Mouse (Mus musculus): ENCODE results near the gene Hoxa5.
A peak's percentile ranks its signal among the peaks of the same experiment; 100 is the strongest.

Gene Hoxa5

DNA sequence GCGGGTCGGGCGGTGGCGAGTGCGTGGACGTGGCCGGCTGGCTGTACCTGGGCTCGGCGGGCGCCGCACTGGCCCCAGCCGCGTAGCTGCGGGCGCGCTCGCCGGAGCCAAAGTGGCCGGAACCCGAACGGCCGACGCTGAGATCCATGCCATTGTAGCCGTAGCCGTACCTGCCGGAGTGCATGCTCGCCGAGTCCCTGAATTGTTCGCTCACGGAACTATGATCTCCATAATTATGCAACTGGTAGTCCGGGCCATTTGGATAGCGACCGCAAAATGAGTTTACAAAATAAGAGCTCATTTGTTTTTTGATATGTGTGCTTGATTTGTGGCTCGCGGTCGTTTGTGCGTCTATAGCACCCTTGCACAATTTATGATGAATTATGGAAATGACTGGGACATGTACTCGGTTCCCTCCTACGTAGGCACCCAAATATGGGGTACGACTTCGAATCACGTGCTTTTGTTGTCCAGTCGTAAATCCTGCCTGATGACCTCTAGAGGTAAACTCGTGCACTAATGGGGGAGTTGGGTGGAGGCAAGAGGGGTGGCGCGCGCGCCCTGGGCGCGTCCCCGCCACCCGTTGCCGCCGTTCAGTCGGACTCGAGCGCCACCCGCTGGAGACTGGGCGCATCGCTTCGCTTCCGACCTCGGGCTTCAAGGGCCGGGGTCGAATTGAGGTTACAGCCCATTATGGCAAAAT is at the start of gene Hoxa5:
TSS of gene Hoxa5 (minus strand) at position 538 of the 703 bp plus-strand sequence.
- peak; percentile 92 for DNase-seq

DNA sequence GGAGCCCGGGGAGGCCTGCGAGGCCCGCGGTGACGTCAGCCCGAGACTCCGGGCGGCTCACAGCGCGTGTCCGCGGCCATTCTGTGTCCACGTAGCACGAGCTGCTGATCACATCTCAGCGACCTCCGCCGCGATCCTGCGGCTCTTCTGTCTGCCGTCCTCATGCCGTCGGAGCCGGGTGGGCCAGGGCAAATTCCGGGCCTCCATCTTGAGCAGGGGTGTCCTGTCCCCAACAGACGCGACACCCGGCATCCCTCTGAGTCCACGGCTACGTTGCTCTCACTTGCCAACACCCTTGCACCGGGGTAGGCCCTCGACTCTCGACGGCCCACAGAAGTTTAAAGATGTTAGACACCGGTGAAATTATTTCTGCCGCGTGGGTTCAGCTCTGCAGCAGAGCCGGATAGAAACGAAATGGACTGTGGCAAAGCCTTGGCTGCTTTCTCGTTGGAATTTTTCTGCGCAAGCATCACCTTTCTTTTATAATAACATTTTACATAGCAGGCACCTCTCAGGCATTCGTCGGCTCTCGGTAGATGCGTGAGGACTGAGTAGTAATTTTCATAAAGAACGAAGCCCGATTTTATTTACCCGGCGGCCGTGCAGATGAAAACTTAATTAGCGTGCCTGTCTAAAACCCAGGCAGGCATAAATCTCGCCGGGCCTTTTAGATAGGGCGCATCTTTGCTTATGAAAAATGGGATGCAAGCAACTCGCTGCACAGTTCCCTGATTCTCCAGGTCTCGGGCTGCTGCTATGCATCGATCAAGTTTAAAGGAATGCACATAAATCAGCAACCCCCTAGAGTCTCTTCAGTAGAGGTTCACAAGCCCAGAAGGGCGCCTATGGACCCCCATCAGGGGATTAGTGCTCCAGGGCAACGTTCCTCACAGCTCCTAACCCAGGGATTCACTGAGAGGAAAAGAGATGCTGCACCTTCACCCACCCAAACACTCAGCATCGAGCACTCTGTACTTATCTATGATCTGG is 49.4 kb upstream of the Hoxa5 start:
- no peak for DNase-seq

DNA sequence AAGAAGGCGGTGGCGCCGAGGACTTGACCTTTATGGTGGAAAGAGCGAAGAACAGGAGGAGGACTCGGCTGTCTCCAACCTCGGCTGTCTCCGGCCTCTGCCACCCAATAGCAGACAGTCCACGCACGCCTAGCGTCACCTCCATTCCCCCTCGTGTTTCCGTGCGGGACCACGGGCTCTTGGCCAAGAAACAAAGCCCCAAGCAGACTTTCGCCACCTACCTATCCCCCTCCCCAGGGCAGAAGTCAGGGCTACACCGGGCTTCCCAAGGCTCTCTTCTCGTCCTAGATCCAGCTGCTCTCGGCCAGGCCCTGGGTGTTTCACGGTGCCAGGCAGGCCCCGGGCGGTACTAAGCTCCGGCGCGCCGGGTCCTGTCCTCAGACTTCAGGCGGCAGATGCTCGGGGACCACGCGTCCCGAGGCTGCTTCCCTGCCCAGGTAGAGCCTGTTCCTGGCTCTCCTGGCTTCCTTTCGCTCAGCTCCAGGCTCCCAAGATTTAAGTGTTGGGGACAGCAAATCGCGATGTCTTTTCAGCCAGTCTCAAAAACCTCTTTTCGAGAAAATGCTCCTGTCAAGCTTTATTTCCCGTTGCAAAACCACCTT is 48.5 kb upstream of the Hoxa5 start:
- no peak for DNase-seq

DNA sequence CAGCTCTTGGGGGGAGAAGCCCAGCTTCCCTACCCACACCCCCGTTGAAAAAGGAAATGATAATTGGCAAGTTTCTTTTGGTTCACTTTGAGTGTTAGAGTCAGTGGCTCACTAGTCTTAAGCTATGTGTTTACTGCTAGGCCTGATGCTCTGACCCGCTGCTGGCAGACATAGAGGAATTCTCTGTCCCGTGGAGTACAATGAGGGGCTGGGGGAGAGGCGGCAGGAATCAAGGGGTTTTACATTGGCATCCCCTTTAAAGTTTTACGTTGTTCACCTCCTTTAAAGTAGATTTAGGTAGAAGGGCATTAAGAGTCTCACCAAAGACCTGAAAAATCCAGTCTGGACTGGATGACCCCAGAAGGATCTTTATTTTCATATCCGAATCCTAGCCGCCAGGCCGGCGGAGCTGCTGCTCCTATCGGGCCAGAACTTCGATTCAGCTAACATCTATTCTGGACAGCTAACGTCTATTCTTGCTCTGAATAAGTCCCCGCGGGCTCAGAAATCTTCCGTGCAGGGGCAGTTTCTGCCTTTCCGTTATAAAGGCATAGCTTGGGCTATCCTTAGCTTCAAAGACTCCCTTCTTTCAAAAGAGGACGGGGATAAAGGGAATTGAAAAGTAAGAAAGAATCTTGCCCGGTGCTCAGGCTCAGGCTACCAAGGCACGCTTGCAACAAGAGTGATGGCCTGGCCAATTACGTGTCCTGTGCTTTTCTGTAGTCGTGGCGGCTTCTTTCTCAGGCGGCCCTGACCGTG is 47.8 kb upstream of the Hoxa5 start:
- no peak for DNase-seq

DNA sequence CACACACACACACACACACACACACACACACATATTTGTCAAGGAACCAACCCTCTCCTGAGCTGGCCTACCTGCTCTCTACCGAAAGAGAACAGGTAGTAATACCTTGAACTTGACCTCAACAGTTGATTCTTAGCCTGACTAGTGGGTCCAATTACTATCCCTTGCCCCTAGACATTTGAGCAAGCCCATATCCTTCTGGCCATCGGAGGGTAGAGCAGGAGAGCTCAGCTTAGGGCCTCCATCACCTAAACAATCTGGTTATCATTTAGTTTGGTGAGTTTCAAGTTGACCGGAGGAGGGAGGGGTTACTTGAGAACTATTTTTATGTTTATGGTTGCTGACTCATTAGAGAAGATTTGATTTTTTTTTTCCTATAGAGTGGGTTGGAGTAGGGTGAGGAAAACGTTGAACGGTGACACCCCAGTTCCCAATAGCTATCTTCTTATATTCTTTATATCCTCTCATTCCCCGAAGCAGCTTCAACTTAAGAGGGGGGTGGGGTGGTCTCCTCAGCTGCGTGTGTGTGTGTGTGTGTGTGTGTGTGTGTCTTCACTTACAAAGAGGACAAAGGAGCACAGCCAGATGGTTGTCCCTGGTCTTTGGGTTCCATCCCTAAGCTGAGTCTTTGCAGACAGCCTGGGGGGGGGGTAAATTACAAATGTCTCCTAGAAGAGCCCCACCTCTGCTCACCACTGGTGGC is 46.9 kb upstream of the Hoxa5 start:
- DNase-seq: no peak

DNA sequence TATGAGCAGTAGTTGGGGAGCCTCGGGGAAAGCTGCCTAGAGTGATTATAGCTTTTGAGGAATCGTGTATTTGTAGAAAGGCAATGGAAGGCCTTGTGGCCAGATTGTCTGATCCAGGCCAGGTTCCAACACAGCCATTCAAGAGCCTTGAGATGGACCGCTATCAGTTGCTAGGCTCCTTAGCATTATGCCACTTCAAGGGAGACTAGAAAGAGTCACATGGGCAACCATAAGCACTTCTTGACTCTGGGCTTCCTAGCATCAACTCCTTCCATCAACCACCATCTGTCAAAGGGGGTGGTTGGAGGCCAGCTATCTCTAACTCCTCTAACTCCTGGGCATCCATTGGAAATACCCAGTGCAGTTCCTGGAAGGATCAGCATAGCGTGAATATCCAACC is 45.4 kb upstream of the Hoxa5 start:
- no peak for DNase-seq

DNA sequence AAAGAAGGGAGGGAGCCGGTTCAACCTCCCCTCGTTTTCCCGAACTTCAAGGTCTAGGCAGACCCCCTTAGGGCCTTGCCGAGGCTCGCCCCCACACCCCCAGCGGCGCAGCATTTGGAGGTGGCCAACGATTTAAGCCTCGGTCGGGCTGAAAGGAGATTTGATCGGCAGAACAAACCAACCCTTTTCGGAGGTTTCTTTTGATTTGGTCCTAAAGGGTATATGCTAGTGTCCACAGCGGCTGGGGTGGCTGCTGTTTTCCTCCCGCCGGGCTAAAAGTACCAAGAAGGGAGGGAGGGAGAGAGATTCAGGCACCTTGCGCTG is 45.0 kb upstream of the Hoxa5 start:
- DNase-seq: no peak

DNA sequence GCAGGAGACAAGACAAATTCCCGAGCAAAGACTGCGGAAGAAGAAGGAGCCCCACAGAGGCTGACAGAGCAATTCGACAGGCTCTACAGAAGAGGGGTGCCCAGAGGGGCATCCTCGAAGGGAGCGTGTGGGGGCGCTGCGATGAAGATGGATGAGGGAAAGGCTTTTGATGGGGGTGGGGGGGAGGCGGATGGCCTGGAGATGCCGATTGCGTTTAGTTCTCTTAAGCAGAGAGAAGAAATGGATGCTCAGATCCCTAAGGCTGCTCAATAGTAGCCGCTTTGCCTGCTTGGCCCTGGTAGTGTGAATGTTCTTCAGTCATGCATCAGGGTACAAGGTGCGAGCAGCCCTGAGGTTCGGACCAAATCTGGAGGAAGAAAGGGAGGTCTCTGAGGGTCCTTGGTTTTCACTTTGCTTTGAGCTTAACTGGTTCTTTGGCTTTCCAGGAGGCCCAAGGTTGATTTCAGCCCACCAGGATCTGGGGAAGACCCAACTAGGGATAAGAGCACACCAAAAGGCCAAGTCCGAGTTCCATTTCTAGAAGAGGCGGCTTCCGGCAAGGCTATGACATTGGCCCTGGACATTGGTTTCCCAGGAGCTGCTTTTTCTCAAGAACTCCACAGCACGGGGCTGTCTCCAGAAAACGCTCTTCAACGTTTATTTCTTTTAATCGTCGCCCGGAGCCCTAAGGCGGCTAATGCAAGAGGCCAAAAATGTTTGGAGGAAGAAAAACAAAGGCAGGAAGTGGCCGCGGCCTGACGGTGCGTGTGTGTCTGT is 44.4 kb upstream of the Hoxa5 start:
- DNase-seq: no peak

DNA sequence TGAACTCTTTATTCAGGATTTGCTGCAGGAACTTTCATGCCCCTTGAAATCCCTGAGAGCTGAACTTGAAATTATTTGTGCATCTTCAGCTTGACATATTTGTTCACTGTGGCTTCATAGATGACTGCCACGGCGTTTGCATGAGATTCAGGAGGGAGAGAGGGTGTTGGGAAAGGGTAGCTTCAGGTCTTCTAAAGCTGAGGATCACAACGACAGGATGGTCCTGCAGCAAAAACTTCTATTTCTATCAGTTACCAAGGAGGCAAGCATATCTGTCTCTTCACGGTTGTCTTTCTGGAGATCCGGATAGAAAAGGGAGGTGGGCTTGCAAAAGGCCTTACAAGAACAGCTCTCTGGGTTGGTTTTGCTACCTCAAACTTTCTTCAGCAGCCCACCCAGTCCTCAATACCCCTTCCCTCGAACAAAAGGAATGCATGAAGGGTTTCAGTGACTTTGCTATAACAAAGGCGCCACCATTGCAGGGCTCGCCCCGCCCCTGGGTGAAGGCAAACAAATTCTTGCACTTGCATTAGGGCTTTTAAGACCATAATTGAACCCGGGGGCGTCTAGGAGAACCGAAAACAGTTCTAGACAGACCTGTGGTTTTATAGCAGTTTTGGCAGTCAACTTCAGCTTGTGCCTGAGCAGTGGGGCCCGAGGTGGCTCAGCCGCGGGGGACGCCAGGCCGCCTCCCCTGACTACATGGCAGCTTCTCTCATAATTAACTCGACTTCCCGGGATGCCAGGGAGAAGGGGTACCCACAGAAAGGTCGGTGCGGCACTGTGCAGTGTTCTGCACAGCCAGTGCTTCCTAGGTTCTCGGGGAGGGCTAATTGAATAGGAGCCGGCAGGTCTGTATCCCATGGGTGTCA is 43.6 kb upstream of the Hoxa5 start:
- no peak for DNase-seq

DNA sequence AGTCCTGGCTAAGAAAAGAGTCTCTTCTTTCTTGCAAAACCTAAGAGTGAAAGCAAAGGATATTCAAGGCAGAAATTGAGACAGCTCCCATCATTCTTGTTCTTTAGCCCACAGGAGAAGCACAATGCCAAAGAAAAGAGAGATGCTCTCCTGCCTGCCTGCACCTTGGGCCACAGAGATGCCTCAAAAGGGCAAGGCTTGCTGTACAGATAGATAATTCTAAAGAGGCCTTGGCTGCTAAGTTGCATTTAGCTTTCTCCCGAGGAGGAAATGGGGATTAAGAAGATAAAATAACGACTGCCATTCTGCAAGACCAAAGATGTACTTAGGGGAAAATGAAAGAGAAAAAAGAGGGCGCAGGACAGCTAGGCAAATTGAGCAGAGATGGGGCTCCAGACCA is 42.5 kb upstream of the Hoxa5 start:
- DNase-seq: no peak

DNA sequence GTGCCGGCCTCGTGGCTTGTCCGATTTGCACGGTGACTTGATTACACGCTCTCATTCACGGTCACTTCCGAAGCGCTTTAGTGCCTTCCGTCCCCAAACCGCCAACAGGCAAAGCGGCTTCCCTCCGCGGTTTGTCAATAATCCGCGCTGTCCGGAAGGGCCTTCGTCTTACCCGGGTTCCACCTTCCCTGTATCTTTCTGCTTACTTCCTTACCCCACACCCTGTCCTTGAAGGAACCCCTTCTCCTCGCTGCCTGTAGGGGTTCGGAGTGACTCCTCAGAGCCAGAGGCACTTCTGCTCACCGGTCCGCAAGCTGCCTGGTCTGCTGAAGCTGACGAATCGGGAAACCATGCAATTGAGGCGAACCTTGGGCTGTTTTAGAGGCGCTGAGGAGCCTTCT is 42.0 kb upstream of the Hoxa5 start:
- DNase-seq: no peak

DNA sequence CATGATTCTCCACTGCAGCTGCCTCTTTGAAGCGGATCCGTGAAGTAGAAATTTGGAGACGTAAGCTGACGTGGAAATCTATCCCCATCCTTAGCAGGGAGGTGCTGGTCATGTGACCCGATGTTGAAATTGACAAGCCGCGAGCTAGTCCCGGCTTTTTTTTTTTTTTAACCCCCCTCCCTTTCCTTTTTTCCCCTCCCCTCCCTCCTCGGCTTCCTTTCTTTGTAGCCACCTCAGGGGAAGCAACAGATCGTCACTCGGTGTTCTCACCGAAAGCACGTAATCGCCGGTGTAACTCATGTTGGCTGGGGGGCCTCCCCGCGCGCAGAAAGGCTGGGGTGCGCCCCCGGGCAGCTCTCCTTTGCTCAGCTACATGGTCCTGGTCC is 41.4 kb upstream of the Hoxa5 start, which contains the start of gene Hoxa11:
TSS of gene Hoxa11 (minus strand) at position 54 of the 386 bp plus-strand sequence.
- DNase-seq: no peak

DNA sequence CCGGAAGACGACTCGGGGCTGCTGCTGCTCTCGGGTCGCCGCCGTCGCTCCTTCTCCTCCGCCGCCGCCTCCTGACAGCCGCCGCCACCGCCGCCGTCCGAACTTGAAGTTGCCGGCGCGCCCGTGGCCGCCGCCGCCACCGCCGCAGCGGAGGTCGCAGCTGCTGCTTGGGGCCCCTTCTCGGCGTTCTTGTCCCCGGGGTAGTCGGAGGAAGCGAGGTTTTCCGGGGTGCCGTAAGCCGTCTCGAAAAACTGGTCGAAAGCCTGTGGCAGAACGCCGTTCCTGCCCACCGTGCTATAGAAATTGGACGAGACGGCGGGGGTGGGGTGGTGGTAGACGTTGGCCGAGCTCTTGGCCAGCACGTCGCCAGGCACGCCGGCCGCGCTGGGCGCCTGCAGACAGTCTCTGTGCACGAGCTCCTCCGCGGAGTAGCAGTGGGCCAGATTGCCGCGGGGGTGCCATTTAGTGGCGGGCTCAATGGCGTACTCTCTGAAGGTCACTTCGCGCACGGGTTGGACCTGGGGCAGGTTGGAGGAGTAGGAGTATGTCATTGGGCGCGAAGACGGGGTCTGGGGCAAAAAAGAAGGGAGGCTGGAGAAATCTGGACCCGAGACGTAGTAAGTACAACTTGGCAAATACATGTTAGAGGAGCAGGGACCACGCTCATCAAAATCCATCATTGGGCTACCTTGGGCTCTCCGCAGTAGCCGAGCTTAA is 40.8 kb upstream of the Hoxa5 start:
- DNase-seq: no peak

DNA sequence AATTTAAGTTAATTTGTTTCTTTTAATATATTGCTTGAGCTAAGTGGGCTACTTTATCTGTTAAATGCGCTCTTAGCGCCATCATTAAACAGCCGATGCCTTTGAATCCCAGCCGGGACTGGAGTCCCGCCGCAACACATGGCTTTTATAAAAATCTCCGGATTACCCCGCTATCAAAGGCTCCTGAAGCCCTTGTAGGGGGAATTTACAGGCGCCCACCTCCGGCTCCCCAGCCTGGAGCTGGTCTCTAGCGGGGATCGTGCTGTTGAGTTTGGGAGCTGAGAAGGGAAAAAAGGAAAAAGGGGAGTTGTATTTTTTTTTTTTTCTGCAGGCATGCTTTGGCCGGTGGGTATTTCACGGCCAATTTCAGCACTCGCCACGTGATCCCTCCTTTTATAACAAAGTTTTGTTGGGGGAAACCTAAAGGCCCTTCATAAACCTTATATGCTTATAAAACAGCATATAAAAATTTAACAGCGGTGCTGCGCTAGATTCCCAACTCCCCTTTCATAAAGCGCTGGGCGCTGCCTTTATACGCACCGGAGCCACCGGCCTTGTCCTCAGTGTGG is 40.2 kb upstream of the Hoxa5 start:
- no peak for DNase-seq

DNA sequence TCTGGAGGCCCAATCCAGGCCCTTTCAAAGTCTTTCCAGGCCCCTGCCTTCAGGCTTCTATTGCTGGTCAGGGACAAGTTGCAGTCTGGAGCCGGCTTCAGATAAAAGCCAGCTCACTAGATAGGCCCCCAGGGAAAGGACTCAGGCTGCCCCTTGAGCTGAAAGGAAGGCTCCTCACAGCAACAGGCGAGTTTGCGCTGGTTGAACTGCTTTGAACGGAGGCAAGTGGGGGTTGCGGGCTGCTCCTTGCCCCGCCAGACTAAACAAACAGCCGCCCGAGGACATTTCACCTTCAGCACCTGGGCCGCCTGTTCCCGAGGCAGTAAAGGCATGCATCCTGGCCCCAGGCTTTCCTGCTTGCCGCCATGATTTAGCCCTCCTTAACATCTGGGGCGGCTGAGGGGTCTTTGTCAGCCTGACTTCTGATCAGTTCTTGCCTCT is 39.3 kb upstream of the Hoxa5 start:
- DNase-seq: no peak

DNA sequence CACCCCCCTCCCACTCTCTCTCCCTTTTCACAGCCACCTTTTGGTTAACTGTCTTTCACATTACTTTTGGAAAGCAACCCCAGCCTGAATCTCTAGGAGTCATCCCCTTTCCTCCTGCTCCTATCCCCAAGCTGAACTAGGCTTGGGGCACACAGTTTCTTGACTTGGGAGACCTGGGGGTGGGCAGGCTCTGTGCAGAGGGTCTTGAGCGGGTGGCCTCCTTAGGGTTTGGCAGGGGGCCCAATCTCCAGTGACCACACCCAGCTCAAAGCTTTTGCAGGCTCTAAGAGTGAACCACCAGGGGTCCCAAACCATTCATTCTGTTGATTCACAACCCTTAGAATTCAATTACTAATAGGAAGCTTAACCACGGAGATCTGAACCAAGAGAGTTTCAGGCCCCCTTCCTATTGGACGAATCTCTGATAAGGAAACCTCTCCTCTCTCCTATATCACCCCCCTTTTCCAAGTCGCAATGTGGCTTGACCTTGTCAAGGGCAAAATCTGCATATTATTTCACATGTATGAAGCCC is 38.5 kb upstream of the Hoxa5 start:
- DNase-seq: no peak

DNA sequence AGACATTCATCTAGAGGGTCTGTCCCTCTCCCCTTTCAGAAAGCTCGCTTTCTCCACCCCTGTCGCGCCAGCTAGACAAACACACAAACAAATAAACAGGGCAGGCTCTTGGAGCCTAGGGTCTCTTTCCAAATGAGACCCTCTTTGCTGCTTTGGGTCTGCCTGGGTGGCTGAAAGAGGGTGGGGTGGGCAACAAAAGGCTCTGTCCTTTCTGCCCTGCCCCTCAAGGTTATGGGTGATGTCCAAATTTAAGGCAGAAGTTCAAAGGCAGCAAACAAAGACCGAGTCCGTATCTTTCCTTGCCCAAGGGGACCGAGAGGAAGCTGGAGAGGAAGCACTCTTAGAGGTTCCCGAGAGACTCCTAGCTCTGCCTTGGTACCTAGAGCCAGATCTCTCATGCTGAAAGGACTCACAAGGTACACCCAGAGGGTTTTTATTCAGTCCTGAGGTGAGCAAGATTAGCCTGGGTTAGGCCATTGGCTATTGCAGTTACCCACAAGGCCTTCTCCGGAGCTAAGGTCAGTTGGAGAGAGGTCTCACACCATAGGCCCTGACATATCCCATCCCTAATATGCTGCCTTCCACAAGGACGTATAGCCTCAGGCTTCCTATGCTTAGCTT is 36.7 kb upstream of the Hoxa5 start:
- DNase-seq: no peak

DNA sequence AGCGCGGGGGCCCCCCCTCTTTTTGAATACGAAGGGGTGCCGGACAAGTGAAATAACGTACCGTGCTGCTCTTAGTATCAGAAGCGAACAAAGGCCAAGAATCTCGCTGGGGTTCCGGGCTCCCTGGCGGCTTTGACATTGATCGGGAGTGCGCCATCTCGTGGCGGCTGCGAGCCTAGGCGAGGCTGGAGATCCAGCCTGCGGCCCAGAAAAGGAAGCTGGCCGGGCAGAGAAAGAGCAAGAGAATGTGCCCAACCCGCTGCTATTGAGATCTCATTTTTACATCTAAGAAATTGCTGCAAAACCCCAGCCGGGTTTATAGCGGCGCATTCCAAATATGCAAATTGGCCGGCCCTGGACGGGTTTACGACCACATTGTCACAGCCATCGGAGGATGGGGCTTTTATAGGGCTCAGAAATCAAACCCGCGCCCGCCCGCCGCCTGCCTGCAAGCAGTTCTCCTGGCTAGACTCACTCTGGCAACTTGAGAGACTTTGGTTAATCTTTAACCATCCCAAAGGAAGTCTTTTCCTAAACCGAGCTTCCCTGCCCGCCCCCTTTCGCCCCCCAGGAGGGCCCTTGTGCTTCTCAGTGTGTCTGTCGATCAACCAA is 36.1 kb upstream of the Hoxa5 start, which contains the start of gene Hoxa10:
TSS of gene Hoxa10 (minus strand) at position 466 of the 612 bp plus-strand sequence.
- peak; percentile 85 for DNase-seq
